Mouse (Mus musculus): ENCODE data around the gene Kif26b. TPM values are rescaled to one million over a fixed set of nuclear protein-coding genes. Genes with fewer than 3 reads are reported as not detected.

Gene Kif26b
- polyA plus RNA-seq, 1 experiment from 2014 or later, result 1.8 TPM

DNA sequence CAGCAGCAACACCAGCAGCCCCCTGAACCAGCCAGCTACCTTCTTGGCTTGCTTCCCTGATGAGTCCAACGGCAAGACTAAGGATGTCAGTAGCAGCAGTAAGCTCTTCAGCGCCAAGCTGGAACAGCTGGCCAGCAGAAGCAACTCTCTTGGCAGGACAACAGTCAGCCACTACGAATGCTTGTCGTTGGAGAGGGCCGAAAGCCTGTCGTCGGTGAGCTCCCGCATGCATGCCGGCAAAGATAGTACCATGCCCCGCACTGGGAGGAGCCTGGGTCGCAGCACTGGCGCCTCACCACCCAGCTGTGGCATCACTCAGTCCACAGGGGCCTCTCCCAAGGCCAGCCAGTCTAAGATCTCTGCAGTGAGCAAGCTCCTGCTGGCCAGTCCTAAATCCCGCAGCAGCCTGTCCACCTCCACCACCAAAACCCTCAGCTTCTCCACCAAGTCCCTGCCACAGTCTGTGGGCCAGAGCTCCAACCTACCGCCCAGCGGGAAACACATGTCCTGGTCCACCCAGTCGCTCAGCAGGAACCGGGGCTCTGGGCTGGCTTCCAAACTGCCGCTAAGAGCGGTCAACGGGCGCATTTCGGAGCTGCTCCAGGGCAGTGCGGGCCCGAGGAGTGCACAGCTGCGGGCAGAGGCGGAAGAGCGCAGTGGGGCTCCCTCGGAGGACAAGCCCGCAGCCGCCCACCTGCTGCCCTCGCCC, 388.4 kb downstream of the Kif26b start:
- peak; percentile 30; the same call in 1 of the 2 replicates for ATAC-seq (ENCODE audit: insufficient read depth, low FRiP score)
- Histone ChIP-seq H3K4me3 (replicated peaks; ENCODE audit: low read length) (no peak overlapping the region), H3K9ac (ENCODE audit: low read length) (no peak overlapping the region), H3K4me1 (ENCODE audit: control insufficient read depth, insufficient read depth, low read length) (no peaks in the 10 kb centered on the region), H3K27me3 (ENCODE audit: control insufficient read depth, insufficient read depth, low read length) (no peaks in the 10 kb centered on the region), H3K9me3 (replicated peaks; ENCODE audit: control insufficient read depth, low read length) (no peaks in the 10 kb centered on the region), H3K36me3 (ENCODE audit: control insufficient read depth, insufficient read depth, low read length) (no peaks in the 10 kb centered on the region), H3K27ac (ENCODE audit: low read length) (no peak overlapping the region), H3K4me2 (ENCODE audit: low read depth, low read length) (no peak overlapping the region)
- 62% methylated on average over 31 of the region's 31 CpGs for WGBS

DNA sequence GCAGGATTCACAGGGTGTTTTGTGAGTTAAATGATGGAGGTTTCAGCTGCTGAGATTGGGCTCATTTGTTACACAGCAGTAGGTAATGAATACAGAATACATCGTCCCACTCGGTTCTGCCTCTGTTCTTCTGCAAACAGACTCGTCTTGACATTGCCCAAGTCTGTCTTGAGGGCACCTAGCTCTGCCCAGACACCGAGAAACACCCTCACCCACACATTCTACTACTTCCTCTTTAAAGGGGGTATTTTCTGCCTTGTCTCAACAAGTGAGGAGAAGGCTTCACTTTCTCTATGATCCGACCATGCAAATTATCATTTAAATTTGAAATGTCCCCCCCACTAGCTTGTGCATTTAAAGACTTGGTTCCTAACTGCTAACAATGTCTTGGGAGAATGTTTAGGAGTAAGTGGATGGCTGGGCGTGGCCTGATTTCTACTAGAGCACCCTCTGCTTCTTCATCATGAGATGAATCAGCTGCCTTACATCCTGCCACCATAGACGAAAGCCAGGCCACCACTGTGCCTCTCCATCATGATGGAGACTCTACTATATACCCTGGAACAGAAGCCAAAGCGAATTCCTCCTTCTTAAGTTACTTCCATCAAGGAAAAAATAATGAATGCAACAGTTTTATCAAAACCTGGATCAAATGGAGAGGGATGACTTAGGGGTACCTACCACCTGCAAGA, 395.7 kb downstream of the Kif26b start:
- H3K4me3 ChIP-seq (replicated peaks; ENCODE audit: low read length), result no peak overlapping the region
- no peak; the same call in 1 of the 2 replicates for ATAC-seq (ENCODE audit: insufficient read depth, low FRiP score)
- H3K4me2 ChIP-seq (ENCODE audit: low read depth, low read length), result no peak overlapping the region
- H3K27ac ChIP-seq (ENCODE audit: low read length), result no peak overlapping the region
- H3K9ac ChIP-seq (ENCODE audit: low read length), result no peak overlapping the region
- no peaks in the 10 kb centered on the region for H3K9me3 ChIP-seq (replicated peaks; ENCODE audit: control insufficient read depth, low read length)
- no peaks in the 10 kb centered on the region for H3K4me1 ChIP-seq (ENCODE audit: control insufficient read depth, insufficient read depth, low read length)
- WGBS, result 62% methylated on average over 8 of the region's 8 CpGs
- H3K27me3 ChIP-seq (ENCODE audit: control insufficient read depth, insufficient read depth, low read length), result no peaks in the 10 kb centered on the region
- H3K36me3 ChIP-seq (ENCODE audit: control insufficient read depth, insufficient read depth, low read length), result no peaks in the 10 kb centered on the region

DNA sequence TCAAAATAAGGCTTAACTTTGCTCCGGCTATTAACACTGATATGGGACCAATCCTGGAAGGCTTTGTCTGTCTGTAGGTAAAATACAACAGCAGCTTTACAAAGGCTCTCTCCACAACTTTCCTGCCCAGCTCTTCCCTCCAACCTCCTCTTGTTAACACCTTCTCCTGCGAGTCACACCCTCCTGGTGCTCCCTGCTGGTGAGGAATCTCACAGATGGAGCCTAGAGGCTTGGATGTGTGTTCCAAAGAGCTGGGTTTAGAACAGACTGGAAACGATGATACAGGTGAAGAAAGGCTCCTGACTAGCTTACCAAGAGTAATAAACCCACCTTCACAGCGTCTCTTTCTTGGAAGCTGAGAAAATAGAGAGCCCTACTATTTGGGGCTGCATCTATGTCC, 400.6 kb downstream of the Kif26b start:
- WGBS, result 55% methylated on average over 4 of the region's 4 CpGs
- ATAC-seq (ENCODE audit: insufficient read depth, low FRiP score), result no peak
- no peak overlapping the region for H3K27ac ChIP-seq (ENCODE audit: low read length)

DNA sequence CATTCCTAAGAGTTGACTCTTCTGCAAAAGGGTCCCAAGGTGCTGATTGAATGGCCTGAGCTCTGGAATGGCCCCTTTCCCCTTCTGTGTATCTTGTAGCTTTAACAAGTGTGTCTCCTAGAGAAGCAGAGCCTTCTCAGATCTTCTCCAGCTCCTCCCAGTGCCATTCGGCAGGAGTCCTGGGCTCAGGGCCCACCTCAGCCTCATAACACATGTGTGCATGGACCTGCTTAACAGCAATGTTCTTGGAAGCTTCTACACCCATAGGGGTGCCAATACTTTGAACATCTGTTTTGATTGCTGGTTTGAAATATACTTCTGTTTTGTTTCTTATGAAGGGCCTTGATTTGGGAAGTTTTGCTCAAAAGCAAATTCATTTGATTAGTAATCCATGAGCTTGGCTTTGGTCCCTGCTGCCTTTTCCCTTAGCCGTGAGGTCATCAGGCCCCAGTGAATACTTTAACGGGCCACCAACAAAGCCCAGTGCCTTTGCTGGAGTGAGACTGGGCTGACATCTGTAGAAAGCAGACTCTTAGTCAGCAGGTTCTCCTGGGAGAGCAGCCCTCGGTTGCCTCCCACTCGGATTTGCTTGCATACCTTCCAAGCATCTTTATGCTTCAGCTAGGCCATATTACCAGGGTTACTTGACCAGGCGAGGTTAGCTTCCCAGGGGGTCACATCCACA, 405.2 kb downstream of the Kif26b start:
- Histone ChIP-seq H3K4me3 (replicated peaks; ENCODE audit: low read length) (no peak overlapping the region), H3K27ac (ENCODE audit: low read length) (no peak overlapping the region), H3K27me3 (ENCODE audit: control insufficient read depth, insufficient read depth, low read length) (no peaks in the 10 kb centered on the region), H3K4me1 (ENCODE audit: control insufficient read depth, insufficient read depth, low read length) (no peaks in the 10 kb centered on the region), H3K36me3 (ENCODE audit: control insufficient read depth, insufficient read depth, low read length) (no peaks in the 10 kb centered on the region), H3K4me2 (ENCODE audit: low read depth, low read length) (no peak overlapping the region), H3K9me3 (replicated peaks; ENCODE audit: control insufficient read depth, low read length) (no peaks in the 10 kb centered on the region), H3K9ac (ENCODE audit: low read length) (no peak overlapping the region)
- no peak for ATAC-seq (ENCODE audit: insufficient read depth, low FRiP score)
- 72% methylated on average over 6 of the region's 6 CpGs for WGBS

More for the DNA sequence above, 400.6 kb downstream of the Kif26b start:
- Histone ChIP-seq H3K36me3 (ENCODE audit: control insufficient read depth, insufficient read depth, low read length) (no peaks in the 10 kb centered on the region), H3K4me1 (ENCODE audit: control insufficient read depth, insufficient read depth, low read length) (no peaks in the 10 kb centered on the region), H3K9ac (ENCODE audit: low read length) (no peak overlapping the region), H3K4me3 (replicated peaks; ENCODE audit: low read length) (no peak overlapping the region), H3K4me2 (ENCODE audit: low read depth, low read length) (no peak overlapping the region), H3K9me3 (replicated peaks; ENCODE audit: control insufficient read depth, low read length) (no peaks in the 10 kb centered on the region), H3K27me3 (ENCODE audit: control insufficient read depth, insufficient read depth, low read length) (no peaks in the 10 kb centered on the region)

DNA sequence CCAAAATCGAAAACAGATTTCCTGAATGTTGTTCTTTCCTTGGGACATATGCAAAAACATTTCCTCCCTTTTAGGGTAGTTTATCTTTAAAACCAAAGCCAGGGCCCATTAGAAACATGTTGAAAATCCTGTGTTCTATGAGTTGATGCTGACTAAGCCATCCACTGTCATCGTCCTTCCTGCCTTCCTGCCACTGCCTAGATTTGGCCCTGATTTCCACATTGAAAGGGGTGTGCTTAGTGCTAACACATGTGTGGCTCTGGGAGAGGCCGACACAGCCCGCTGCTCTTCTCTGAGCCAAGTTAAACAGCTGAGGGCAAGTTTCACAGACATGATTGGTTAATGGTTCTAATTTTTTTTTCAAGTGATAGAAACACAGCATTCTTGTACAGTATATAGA, 407.5 kb downstream of the Kif26b start:
- 47% methylated on average over 4 of the region's 4 CpGs for WGBS
- no peak overlapping the region for H3K9ac ChIP-seq (ENCODE audit: low read length)
- H3K27ac ChIP-seq (ENCODE audit: low read length), result no peak overlapping the region
- H3K27me3 ChIP-seq (ENCODE audit: control insufficient read depth, insufficient read depth, low read length), result no peaks in the 10 kb centered on the region
- ATAC-seq (ENCODE audit: insufficient read depth, low FRiP score), result 0 out of 2 replicates have a peak, but pooled peaks have one; percentile 56
- H3K4me2 ChIP-seq (ENCODE audit: low read depth, low read length), result no peak overlapping the region
- H3K4me1 ChIP-seq (ENCODE audit: control insufficient read depth, insufficient read depth, low read length), result no peaks in the 10 kb centered on the region
- no peaks in the 10 kb centered on the region for H3K36me3 ChIP-seq (ENCODE audit: control insufficient read depth, insufficient read depth, low read length)
- H3K4me3 ChIP-seq (replicated peaks; ENCODE audit: low read length), result no peak overlapping the region
- H3K9me3 ChIP-seq (replicated peaks; ENCODE audit: control insufficient read depth, low read length), result no peaks in the 10 kb centered on the region

DNA sequence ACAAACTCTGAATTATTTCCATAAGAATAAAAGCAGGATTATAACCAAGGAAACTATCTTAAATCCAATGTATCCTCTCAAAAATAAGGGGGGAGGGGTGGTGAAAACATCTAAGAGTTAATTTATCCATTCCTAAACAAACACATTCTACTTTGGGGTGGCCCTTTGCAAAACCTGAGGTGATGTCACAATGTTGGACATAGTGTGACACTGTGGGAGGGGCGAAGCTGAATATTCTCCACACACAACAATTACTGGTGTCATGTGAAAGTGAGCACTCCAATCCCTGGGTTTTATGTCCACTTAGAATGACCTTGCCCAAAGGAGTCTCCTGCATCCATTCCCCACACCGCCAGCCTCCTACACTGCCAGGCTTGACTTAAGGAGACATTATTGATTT, 408.1 kb downstream of the Kif26b start:
- ATAC-seq (ENCODE audit: insufficient read depth, low FRiP score), result no peak

DNA sequence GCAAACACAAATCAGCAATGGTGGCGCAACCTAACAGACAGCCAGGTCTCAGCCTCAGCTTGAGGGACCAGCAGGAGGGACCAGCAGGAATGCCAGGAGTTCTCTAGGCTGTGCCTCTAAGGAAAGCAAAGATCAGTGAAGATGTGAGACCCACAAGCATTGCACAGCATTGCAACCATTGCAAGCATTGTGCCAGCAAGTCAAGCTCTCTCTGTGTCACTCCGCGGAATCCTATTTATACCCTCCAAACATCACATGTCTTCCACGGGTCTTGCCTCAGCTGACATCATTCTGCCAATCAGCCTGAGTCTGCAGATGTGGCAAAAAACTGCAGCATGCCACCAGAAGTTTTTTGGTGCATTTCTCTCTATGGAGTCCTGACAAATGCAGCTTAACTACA, 411.4 kb downstream of the Kif26b start:
- Histone ChIP-seq H3K4me2 (ENCODE audit: low read depth, low read length) (no peak overlapping the region), H3K27ac (ENCODE audit: low read length) (no peak overlapping the region), H3K4me3 (replicated peaks; ENCODE audit: low read length) (no peak overlapping the region), H3K4me1 (ENCODE audit: control insufficient read depth, insufficient read depth, low read length) (no peaks in the 10 kb centered on the region), H3K9ac (ENCODE audit: low read length) (no peak overlapping the region), H3K9me3 (replicated peaks; ENCODE audit: control insufficient read depth, low read length) (no peaks in the 10 kb centered on the region), H3K36me3 (ENCODE audit: control insufficient read depth, insufficient read depth, low read length) (no peaks in the 10 kb centered on the region), H3K27me3 (ENCODE audit: control insufficient read depth, insufficient read depth, low read length) (no peaks in the 10 kb centered on the region)
- 83% methylated on average over 4 of the region's 4 CpGs for WGBS
- no peak for ATAC-seq (ENCODE audit: insufficient read depth, low FRiP score)

More for the DNA sequence above, 408.1 kb downstream of the Kif26b start:
- Histone ChIP-seq H3K36me3 (ENCODE audit: control insufficient read depth, insufficient read depth, low read length) (no peaks in the 10 kb centered on the region), H3K27ac (ENCODE audit: low read length) (no peak overlapping the region), H3K4me3 (replicated peaks; ENCODE audit: low read length) (no peak overlapping the region), H3K27me3 (ENCODE audit: control insufficient read depth, insufficient read depth, low read length) (no peaks in the 10 kb centered on the region), H3K9me3 (replicated peaks; ENCODE audit: control insufficient read depth, low read length) (no peaks in the 10 kb centered on the region), H3K9ac (ENCODE audit: low read length) (no peak overlapping the region), H3K4me2 (ENCODE audit: low read depth, low read length) (no peak overlapping the region), H3K4me1 (ENCODE audit: control insufficient read depth, insufficient read depth, low read length) (no peaks in the 10 kb centered on the region)
- 88% methylated on average over 2 of the region's 2 CpGs for WGBS

DNA sequence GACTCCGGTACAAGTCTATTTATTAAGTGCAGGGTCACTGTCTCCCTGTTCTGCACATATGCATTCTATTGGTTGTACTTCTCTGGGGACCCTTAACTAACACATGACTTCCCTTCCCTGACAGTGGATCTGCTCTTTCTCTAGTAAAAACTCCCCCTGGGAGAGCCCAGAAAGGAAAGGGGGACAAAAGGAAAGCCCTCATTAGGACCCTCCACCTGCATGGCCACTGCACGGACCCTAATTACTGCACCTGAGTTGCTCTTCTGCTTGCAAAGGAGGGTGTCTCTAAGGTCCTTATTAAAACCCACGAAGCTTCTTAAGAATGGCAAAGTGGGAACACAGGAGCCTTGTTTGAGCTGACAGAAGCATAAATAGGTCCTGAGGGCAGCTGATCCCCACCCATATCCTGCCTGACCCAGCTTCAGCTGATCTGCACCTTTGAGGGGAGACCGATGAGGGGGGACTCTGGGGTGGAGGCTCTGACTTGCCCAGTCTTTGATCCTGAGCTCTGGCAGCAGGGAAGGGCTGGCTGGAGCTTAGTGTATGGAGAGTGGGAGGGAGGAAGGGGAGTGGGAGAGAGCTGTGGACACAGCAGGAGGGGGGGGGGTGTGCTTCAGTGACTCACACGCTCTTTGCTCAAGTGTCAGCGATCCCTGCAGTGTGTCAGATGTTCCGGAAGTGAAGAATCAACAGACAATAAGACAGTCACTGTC, 413.5 kb downstream of the Kif26b start:
- Histone ChIP-seq H3K4me1 (ENCODE audit: control insufficient read depth, insufficient read depth, low read length) (no peaks in the 10 kb centered on the region), H3K27ac (ENCODE audit: low read length) (no peak overlapping the region), H3K4me2 (ENCODE audit: low read depth, low read length) (no peak overlapping the region), H3K36me3 (ENCODE audit: control insufficient read depth, insufficient read depth, low read length) (no peaks in the 10 kb centered on the region), H3K4me3 (replicated peaks; ENCODE audit: low read length) (no peak overlapping the region), H3K9me3 (replicated peaks; ENCODE audit: control insufficient read depth, low read length) (no peaks in the 10 kb centered on the region), H3K27me3 (ENCODE audit: control insufficient read depth, insufficient read depth, low read length) (no peaks in the 10 kb centered on the region), H3K9ac (ENCODE audit: low read length) (no peak overlapping the region)
- WGBS, result 34% methylated on average over 7 of the region's 7 CpGs
- ATAC-seq (ENCODE audit: insufficient read depth, low FRiP score), result peak; percentile 47; the same call in 1 of the 2 replicates

Measured in stomach, embryonic 16.5 days (tissue).